Mouse (Mus musculus) monocyte, adult 5-6 weeks (primary cell): Measurements from ENCODE around the gene Apom. TPM values are rescaled to one million over a fixed set of nuclear protein-coding genes. Genes with fewer than 3 reads are reported as not detected.
A peak's percentile ranks its signal among the peaks of the same experiment; 100 is the strongest.

Experiments
- ATAC-seq: fragments of 153-309, 156-312 bp; replicated peaks from 2 replicates; pipeline ENCODE4 v1.8.0; 2017; ENCODE audit warnings: mild to moderate bottlenecking; ENCODE audit not compliant: low TSS enrichment, insufficient number of reproducible peaks, severe bottlenecking, poor library complexity, low FRiP score
- total RNA-seq: library from RNA; stranded (forward); fragments of 200-1000, 200-491, 200-594 nt; gene quantifications from 3 replicates; pipeline ENCODE4 v1.2.3, GENCODE M21; 2017

Gene Apom
- total RNA-seq: 1.4 TPM in 1 of 3 replicates, not detected in the others

DNA sequence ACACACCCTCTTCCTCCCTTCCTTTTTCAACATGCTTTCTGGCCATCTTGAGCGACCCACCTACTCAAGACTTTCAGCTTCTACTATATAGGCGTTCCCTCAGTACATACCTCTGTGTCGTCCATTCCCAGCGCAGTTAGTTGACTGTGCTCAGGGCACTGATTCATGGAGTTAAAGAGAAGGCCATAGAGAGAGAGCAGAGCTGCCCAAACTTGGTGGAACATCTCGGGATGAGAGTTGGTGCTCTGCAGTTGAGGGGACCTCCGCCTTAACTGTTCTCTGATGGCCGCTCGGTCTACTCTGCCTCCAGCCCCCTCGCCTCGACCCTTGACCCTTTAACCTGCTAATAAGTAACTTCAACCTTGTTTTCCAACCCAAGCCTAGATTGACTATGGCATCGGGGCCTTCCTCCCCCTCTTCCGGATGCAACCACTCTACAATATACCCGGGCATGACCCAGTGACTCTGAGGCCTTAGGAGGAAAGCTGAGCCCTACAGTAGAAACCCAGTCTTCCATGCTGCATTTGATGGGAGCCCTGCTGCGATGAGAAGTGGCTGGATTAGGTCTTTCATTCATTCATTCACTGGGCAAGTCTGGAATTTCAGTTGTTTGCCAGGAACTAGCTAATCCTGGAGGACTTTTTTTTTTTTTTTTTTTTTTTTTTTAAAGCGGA lies at the start of gene Apom:
Gene Apom (minus strand): TSS at position 551 of the 674 bp plus-strand sequence.
- ATAC-seq: no peak

DNA sequence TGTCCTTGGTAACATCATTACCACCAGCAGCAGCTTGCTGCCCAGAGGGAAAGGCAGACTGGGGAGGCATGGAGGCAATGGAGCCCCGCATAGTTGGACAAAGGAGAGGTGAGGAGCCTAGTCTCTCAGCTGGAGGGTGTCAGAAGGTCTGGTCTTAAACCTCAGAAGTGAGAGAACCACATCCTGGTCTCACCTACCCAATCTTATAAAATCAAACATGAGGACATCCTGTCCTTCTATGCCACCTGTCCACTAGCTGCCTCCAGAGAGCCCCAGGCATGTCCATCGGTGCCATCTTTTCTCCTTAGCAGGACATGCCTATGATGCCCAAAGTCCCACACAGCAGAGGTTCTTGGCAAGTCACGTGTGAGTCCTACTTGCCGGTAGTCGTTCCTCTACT lies 48.2 kb upstream of the Apom start:
- ATAC-seq: no peak

DNA sequence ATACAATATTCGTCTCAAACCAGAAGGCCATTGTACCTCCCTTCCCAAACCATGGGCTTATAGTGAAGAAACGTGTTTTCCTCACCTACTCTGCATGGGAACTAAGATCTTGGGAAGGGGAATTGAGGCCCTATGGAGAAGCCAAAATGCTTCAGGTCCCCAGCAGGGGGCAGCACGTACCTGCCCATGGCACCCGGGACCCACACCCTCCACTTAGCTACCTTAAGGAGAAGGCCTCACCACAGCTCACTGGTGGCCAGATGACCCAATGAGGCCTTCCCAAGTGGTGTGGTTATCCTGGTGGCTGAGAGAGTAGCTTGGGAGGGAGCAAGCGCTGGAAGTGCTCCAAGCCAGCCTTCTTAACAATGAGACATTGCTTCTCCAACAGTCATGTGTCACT lies 46.7 kb upstream of the Apom start:
- peak; percentile 87 for ATAC-seq

DNA sequence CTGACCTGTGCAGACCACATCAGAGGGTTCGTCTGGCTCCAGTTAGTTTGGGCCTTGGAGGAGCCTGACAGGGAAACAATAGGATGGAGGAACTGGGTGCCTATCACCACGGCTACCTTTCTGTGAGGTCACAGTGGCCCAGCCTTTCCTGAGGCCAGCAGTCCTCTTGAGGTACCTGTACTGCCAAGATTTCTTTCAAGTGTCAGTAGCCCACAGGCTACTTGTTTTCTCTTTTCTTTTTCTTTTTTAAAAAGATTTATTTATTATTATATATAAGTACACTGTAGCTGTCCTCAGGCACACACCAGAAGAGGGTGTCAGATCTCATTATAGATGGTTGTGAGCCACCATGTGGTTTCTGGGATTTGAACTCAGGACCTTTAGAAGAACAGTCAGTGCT lies 44.1 kb upstream of the Apom start, which contains the start of gene Aif1:
Gene Aif1 (minus strand): TSS at position 101 of the 400 bp plus-strand sequence.
- ATAC-seq: no peak

DNA sequence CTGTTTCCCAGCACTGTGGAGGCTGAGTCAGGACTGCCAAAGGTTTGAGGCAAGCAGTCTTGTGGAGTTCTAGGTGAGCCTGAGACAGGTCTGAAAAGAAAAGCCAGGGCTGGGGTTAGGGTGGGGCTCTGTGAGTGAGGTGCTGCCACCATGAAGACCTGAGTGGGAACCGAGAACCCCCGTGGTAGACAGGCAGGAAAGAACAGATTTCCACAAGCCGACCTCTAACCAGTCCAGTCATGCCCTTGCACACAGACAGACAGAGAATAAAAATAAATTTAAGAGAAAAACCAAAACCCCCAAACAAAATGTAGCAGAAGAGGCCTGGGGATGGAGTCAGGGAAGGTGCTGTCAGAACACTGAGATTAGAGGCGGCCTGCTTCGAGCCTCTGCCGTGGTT lies 43.5 kb upstream of the Apom start:
- ATAC-seq: no peak

DNA sequence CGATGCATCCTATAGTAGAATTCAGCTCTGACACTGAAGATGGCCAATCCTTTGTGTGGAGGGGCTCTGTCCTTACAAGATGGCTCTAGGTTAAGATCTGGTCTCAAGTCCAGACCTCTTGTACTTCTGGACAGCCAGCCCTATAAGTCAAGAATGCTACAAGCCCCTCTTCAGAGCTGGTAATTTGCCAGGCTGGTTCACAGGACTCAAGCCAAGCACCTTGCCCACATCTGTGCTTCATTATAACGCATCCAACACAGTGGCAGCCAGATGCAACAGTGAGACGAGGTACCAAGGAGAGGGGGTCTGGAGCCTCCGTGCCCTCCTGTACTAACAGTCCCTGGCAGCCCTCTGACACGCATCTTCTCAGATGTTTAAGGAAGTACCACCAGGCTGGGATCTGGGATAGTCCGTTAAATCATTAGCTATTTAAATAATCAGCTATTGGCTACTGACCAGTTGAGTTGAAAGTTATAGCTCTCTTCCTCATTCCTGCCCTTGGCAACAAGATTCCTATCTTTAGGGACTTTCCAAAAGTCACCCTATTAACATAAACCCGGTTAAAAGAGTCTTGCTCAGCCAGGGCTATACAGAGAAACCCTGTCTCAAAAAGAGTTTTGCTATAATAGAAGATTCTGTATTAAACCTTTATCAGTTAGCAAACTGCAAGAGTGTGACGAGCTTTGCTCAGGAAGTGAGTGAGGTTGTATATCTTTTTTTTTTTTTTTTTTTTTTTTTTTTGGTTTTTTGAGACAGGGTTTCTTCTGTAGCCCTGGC lies 42.5 kb upstream of the Apom start:
- 0 out of 2 replicates have a peak, but pooled peaks have one; percentile 23 for ATAC-seq

DNA sequence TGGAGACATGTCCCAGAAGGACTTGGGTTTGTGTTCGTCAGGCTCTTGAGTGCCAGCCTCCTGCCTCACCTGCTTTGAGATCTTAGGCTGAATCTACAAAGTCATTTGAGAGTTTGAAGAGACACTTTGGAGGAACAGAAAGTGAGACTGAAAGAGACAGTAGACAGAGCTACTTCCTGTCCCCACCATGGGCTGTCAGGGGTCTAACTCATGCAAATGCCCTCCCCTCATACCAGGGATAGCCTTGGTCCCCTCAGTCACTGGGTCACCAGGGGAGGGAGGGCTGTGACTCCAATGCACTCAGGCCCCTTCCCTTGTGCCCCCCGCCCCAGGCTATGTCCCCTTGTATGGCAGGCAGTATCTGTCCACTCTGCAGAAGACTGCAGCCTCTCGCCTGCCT lies 41.5 kb upstream of the Apom start:
- ATAC-seq: 0 out of 2 replicates have a peak, but pooled peaks have one; percentile 13

DNA sequence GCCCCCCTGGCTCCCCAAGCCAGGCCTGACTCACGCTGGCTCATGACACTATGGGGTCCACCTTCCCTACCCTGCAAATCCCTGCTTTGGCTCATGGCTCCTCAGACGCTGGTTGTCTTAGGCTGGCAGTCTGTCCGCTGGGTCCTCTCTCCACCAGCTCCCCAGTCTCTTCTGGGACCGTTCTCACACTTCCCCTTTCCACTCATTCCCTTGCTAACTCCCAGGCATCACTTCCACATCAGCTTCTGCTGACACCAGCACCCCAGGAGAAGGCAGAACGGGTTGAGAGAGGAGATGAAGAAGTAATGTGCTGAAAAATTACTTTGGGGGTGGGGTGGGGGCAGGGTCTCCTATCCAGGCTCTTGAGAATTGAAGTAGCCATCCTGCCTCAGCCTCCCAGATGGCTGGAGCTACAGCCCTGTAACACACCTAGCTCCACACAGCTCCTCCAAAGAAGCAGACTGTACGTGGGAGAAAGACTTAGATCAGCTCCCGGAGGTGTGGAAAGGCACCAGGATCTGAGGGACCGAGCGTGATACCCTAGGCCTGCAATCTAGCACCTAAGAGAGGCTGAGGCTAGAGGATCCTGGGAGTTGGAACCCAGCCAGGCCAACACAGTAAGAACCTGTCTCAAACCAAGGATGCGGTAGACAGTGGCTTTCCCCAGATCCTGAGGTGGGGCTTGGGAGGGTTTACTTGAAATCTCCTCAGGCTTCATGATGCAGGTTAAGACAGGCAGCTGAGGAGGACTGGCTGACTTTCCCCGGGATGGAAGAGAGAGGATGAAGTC lies 40.8 kb upstream of the Apom start:
- ATAC-seq: peak; percentile 74

DNA sequence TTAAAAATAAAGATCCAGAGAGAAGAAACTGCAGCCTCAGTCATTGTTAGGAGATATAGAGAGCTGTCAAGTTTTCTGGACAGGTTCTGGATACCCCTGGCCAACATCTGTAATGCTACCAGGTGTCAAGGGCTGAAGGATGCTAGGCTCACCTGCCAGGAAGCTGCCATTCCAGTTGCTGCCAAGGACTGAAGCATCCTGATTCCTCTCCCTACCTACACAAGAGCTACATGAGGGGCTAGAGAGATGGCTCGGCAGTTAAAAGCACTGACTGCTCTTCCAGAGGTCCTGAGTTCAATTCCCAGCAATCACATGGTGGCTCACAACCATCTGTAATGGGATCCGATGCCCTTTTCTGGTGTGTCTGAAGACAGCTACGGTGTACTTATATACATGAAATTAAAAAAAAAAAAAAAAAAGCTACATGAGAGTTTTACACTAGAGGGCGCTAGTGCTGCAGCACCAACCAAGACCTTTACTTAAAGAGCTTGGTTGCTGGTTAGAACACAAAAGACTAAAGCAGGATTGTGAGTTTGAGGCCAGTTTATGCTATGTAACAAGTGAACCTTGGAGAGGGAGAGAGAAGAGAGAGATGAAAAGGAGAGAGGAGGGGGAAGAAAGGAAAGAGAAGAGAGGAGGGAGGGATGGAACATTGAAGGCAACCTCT lies 36.8 kb upstream of the Apom start:
- ATAC-seq: no peak

DNA sequence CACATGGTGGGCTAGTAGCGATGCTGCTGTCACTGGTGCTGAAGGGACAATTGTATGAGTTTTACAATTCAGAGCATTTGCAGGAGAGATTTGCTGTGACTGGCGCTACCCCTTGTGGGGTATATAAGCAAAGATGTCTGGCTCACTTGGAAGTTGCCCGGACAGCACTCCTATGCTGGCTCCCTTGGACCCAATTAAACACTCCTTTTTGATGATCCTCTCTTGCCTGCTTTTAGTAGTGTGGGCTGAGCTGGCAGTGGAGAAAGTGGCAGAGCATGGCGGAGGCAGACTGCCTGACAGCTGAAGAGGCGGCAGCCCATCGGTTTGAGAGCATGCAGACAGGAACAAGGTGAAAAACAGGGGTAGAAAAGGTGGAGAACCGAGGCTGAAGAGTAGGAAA lies 35.9 kb upstream of the Apom start:
- no peak for ATAC-seq

DNA sequence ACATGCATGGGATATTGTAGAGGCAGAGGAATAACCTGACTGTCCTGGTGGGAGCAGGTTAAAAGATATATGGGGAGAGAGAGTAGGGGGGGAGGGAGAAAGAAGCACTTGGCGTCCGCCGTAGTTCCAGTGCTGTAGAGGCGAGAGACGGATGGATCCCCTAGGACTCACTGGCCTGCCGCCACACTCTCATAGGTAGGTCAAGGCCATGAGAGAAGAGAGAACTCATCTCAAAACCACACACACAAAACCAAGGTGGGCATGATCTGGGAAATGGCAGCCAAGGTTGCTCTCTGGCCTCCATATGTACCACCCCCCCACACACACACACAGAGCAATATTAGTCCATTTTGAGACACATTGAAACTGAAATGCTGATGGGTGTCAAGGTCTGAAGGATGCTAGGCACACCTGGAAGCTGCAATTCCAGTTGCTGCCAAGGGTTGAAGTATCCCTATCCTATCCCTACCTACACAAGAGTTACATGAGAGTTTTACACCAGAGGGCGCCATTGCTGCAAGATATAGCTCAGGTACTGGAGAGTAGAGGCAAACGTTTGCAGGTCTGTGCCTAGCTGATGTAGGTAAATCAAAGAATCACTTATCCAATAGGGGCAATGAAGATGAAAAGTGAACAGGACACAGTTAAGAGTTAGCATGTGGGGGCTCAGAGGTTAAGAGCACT lies 34.6 kb upstream of the Apom start:
- 0 out of 2 replicates have a peak, but pooled peaks have one; percentile 11 for ATAC-seq

DNA sequence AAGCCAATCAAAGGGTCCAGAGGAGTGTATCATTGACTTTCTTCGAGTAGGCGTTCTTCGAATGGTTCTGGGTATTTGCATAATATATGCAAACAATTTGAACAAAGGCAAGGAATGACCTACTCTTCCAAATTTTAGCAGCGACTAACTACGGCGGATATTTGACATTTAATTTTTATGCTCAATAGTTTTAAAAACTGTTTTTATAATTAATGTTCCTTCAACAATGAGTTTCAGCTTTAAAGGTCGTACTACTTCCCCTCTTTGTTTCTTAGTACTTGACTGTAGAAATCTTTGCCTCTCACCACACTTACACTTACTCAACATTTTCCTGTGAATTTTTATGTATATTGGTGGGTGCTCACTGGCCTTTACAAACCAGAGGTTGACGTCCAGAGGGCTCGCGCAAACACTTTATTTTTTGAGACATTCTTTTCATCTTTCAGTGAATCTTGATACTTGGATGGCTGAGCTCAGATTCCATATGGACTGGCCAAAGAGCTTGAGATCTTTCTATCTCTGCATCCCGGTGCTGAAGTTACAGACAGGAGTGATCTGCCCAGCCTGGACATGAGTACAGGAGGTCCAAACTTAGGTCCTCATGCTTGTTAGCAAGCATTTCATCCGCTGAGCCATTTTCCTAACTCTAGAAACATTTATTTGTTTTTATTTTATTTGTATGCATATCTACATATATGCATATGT lies 33.8 kb upstream of the Apom start:
- no peak for ATAC-seq

DNA sequence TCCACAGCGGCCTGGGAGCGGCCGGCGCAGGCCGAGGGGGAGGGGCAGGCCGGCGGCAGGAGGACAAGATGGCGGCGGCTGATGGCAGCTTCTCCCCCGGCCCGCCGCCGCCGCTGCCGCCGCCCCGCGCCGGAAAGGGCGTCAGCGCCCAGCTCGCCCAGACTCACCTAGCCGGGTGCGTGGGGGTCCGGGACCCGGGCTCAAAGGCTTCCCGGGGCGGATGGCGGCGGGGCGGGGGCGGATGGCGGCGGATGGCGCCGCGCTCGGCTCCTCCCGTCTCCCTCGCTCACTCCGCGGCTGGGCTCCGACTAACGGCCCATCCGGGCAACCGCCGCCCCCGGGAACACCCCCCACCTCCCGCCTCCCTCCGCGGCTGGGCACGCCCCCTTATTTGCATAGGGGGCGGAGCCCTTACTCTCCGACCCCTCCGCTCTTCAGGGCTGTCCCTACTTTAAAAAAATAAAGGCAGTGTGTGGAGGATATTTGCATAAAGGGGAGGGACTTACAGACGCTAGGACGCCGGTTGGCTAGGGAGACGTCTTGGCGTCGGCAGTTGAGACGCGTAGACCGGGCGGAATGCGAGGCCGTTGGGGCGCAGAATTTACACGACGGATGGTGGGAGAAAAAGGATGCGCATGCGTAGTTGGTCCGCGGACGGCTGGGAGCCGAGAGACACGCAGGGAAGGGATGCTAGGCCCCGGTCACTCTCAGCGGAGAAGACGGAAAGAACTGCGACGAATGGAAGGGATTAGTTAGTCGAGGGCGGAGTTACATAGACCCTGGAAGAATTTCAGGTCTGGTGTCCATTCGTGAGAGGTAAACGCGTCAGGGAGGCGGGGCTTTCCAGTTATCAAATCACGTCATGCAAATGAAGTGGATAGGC lies 33.0 kb upstream of the Apom start, which contains the start of gene Prrc2a:
Gene Prrc2a (minus strand): TSS at position 330 of the 883 bp plus-strand sequence.
- ATAC-seq: peak; percentile 85

DNA sequence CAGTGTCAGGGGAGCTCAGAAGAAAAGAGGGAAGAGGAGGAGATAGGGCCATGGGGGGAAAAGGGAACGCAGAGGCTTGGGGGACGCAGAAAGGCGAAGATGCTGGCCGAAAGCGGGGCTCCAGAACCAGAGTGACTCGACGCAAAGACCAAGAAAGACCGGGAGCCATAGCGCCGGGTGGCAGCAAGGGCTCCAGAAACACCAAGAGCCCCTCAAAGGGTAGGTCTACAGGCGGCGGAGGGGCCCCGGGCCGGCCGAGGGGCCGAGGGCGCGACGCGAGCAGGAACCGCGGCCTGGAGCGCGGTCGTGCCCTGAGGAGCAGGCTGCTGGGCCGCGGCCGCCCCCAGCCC lies 32.3 kb upstream of the Apom start:
- ATAC-seq: no peak

DNA sequence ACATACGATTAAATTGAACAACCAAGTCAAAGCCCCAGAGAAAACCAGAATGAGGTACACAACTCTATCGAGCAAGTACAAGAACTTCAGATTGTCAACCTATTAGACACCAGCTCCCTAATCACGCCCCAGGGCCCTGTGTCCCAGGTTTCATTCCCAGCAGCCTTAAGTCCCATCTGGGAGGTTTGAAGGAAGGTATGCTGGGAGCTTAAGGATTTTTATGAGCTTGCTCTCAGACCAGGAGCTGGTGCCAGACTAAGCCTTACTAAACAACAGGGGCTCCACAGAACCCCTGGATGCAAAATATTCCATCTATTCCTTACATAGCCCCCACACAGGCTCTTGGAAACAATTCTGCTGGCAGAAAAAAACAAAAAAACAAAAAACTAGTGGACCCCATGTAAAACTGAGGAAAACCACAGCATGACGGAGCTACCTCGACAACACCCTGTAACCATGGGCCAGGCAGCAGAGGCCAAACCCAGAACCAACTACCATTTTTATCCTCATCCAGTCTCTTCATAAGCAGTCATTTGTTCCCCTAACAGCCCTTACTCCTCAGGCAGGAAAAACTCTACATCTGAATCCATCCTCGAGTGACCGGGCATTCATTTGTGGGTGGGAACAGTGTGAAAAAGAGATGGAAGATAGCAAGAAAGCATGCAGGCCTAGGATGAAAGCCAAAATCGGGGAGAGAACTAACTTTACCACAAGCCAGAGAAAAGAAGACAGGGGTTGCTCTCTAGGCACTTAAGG lies 31.7 kb upstream of the Apom start:
- ATAC-seq: no peak

DNA sequence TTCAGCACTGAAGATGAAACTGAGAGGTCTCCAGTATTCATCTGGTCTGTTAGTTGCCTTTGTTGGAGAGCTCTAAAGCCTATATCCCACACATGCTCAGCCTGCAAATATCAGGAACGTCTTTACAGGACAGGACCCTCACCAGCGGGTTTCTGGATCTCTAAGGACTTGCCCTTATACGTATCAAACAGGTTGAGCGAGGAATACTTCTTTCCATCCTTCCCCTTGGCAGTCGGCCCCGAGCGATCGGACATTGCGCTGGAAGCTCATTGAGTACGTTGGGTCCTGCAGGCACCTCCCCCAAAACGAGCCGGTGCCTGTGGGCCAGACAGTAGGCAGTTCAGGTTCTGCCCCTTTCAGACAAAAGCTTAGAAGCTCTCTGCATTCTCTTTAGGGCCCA lies 30.9 kb upstream of the Apom start:
- ATAC-seq: no peak
